Mouse (Mus musculus) kidney, embryonic 14.5 days (tissue): ENCODE measurements around the gene Fam196b. TPM values are rescaled to one million over a fixed set of nuclear protein-coding genes. Genes with fewer than 3 reads are reported as not detected.

Source experiments
- ATAC-seq: fragments of 200-750 bp; cut with Nextera tagmentation; 2 replicates; pipeline ENCODE4 v1.8.0; 2017; ENCODE audit warnings: moderate number of reproducible peaks, mild to moderate bottlenecking, moderate TSS enrichment, moderate library complexity; ENCODE audit not compliant: low FRiP score, low TSS enrichment
- H3K27ac ChIP-seq: fragments of 300-500 bp; sonication (generic); 2 replicates; pipeline ENCODE4 v1.5.1; 2014; ENCODE audit warnings: low read depth, mild to moderate bottlenecking, low read length, moderate library complexity, mixed read lengths
- H3K27me3 ChIP-seq: fragments of 300-500 bp; sonication (generic); 2 replicates; pipeline ENCODE4 v1.6.1; 2014; ENCODE audit warnings: mild to moderate bottlenecking, low read length; ENCODE audit not compliant: control insufficient read depth, insufficient read depth
- H3K36me3 ChIP-seq: fragments of 300-500 bp; sonication (generic); 2 replicates; pipeline ENCODE4 v1.6.1; 2014; ENCODE audit warnings: low read length, mixed read lengths; ENCODE audit not compliant: control insufficient read depth, insufficient read depth
- H3K4me1 ChIP-seq: fragments of 300-500 bp; sonication (generic); 2 replicates; pipeline ENCODE4 v1.6.1; 2014; ENCODE audit warnings: low read length, mixed read lengths; ENCODE audit not compliant: control insufficient read depth, insufficient read depth
- H3K4me2 ChIP-seq: fragments of 300-500 bp; sonication (generic); replicated peaks from 2 replicates; pipeline ENCODE4 v1.6.1; 2014; ENCODE audit warnings: low read depth, mild to moderate bottlenecking, low read length
- H3K4me3 ChIP-seq: fragments of 300-500 bp; sonication (generic); 2 replicates; pipeline ENCODE4 v1.5.1; 2014; ENCODE audit warnings: mild to moderate bottlenecking, low read length
- H3K9ac ChIP-seq: fragments of 300-500 bp; sonication (generic); 2 replicates; pipeline ENCODE4 v1.6.1; 2014; ENCODE audit warnings: low read depth, mild to moderate bottlenecking, low read length, moderate library complexity
- H3K9me3 ChIP-seq: fragments of 300-500 bp; sonication (generic); 2 replicates; pipeline ENCODE4 v1.6.1; 2016; ENCODE audit warnings: low read length; ENCODE audit not compliant: control insufficient read depth
- WGBS: fragments of 180-500 bp; shearing (Covaris S2); extraction: QIAGEN DNeasy Blood & Tissue Kit; methylation state at CpG from one replicate; pipeline ENCODE4 v1.1.7; 2014; 5-methylcytosine and 5-hydroxymethylcytosine counted together
- polyA plus RNA-seq: library from polyadenylated mRNA; unstranded; fragments of >200 nt; fragmentation: Nextera tagmentation; extraction: Ambion mirVana; gene quantifications from 2 replicates; pipeline ENCODE4 v1.2.1, GENCODE M21; 2014

The Fam196b gene
- polyA plus RNA-seq, 1 experiment from 2014 or later = 0.24 TPM

GRCm38 (mm10) chr11:34344310-34344709 is 29.7 kb downstream of the Fam196b start:
- no peak overlapping the region for H3K4me2 ChIP-seq
- WGBS = 48% methylated on average over 5 of the region's 5 CpGs
- H3K36me3 ChIP-seq = no peaks in the 10 kb centered on the region
- H3K27ac ChIP-seq = no peak overlapping the region
- H3K4me1 ChIP-seq = 0 out of 2 replicates have a peak, but pooled peaks cover 1% of the 10 kb centered on the region
- H3K9ac ChIP-seq = no peak overlapping the region
- H3K4me3 ChIP-seq = no peak overlapping the region
- H3K9me3 ChIP-seq = no peaks in the 10 kb centered on the region
- no peak for ATAC-seq
- no peaks in the 10 kb centered on the region for H3K27me3 ChIP-seq

GRCm38 (mm10) chr11:34348287-34348918 is 33.8 kb downstream of the Fam196b start:
- peaks cover 3% of the 10 kb centered on the region; the same call in 1 of the 2 replicates for H3K4me1 ChIP-seq
- no peaks in the 10 kb centered on the region for H3K9me3 ChIP-seq
- no peak overlapping the region for H3K9ac ChIP-seq
- no peak overlapping the region for H3K4me2 ChIP-seq
- no peaks in the 10 kb centered on the region for H3K36me3 ChIP-seq
- no peak for ATAC-seq
- H3K27me3 ChIP-seq = no peaks in the 10 kb centered on the region
- 79% methylated on average over 4 of the region's 4 CpGs for WGBS
- no peak overlapping the region for H3K27ac ChIP-seq
- no peak overlapping the region for H3K4me3 ChIP-seq

- peaks cover 3% of the 10 kb centered on the region; the same call in 1 of the 2 replicates for H3K4me1 ChIP-seq
- H3K36me3 ChIP-seq = no peaks in the 10 kb centered on the region
- no peaks in the 10 kb centered on the region for H3K27me3 ChIP-seq
- H3K27ac ChIP-seq = no peak overlapping the region
- ATAC-seq = peak; percentile 90
- H3K9me3 ChIP-seq = no peaks in the 10 kb centered on the region
- WGBS = 24% methylated on average over 10 of the region's 10 CpGs
- H3K4me2 ChIP-seq = no peak overlapping the region
- no peak overlapping the region for H3K9ac ChIP-seq
- H3K4me3 ChIP-seq = no peak overlapping the region
Measured at GRCm38 (mm10) chr11:34349453-34350056, 34.9 kb downstream of the Fam196b start.

GRCm38 (mm10) chr11:34355406-34355805 is 40.8 kb downstream of the Fam196b start:
- no peak overlapping the region for H3K4me3 ChIP-seq
- no peaks in the 10 kb centered on the region for H3K36me3 ChIP-seq
- no peak overlapping the region for H3K27ac ChIP-seq
- H3K9me3 ChIP-seq = no peaks in the 10 kb centered on the region
- no peaks in the 10 kb centered on the region for H3K4me1 ChIP-seq
- H3K4me2 ChIP-seq = no peak overlapping the region
- H3K9ac ChIP-seq = no peak overlapping the region
- peak; percentile 46; the same call in 1 of the 2 replicates for ATAC-seq
- WGBS = 52% methylated on average over 12 of the region's 12 CpGs
- H3K27me3 ChIP-seq = no peaks in the 10 kb centered on the region

- ATAC-seq = no peak
- H3K36me3 ChIP-seq = no peaks in the 10 kb centered on the region
- no peak overlapping the region for H3K4me3 ChIP-seq
- H3K9me3 ChIP-seq = no peaks in the 10 kb centered on the region
- no peaks in the 10 kb centered on the region for H3K27me3 ChIP-seq
- H3K9ac ChIP-seq = no peak overlapping the region
- no peak overlapping the region for H3K4me2 ChIP-seq
- 57% methylated on average over 2 of the region's 2 CpGs for WGBS
- no peaks in the 10 kb centered on the region for H3K4me1 ChIP-seq
- H3K27ac ChIP-seq = no peak overlapping the region
Measured at GRCm38 (mm10) chr11:34356109-34356508, 41.5 kb downstream of the Fam196b start.

- 91% methylated on average over 4 of the region's 4 CpGs for WGBS
- ATAC-seq = no peak
- Histone ChIP-seq H3K27ac (no peak overlapping the region), H3K9ac (no peak overlapping the region), H3K27me3 (no peaks in the 10 kb centered on the region), H3K9me3 (no peaks in the 10 kb centered on the region), H3K4me2 (no peak overlapping the region), H3K4me3 (no peak overlapping the region), H3K4me1 (no peaks in the 10 kb centered on the region), H3K36me3 (no peaks in the 10 kb centered on the region)
Measured at GRCm38 (mm10) chr11:34372224-34372623, 57.6 kb downstream of the Fam196b start.

GRCm38 (mm10) chr11:34375557-34375956 is 60.9 kb downstream of the Fam196b start:
- no peak overlapping the region for H3K4me2 ChIP-seq
- H3K4me3 ChIP-seq = no peak overlapping the region
- H3K27ac ChIP-seq = no peak overlapping the region
- no peaks in the 10 kb centered on the region for H3K36me3 ChIP-seq
- WGBS = 83% methylated on average over 1 of the region's 1 CpGs
- H3K9me3 ChIP-seq = no peaks in the 10 kb centered on the region
- H3K27me3 ChIP-seq = no peaks in the 10 kb centered on the region
- no peaks in the 10 kb centered on the region for H3K4me1 ChIP-seq
- H3K9ac ChIP-seq = no peak overlapping the region
- ATAC-seq = no peak

- Histone ChIP-seq H3K9ac (no peak overlapping the region), H3K9me3 (no peaks in the 10 kb centered on the region), H3K27me3 (no peaks in the 10 kb centered on the region), H3K36me3 (no peaks in the 10 kb centered on the region), H3K4me2 (no peak overlapping the region), H3K4me1 (no peaks in the 10 kb centered on the region), H3K4me3 (no peak overlapping the region), H3K27ac (no peak overlapping the region)
- ATAC-seq = no peak
- 67% methylated on average over 6 of the region's 6 CpGs for WGBS
Measured at GRCm38 (mm10) chr11:34377649-34378048, 63.0 kb downstream of the Fam196b start.

GRCm38 (mm10) chr11:34383501-34383900 is 68.9 kb downstream of the Fam196b start:
- no peak for ATAC-seq

More at GRCm38 (mm10) chr11:34383501-34383900, 68.9 kb downstream of the Fam196b start:
- Histone ChIP-seq H3K36me3 (no peaks in the 10 kb centered on the region), H3K9me3 (no peaks in the 10 kb centered on the region), H3K27me3 (no peaks in the 10 kb centered on the region), H3K4me1 (no peaks in the 10 kb centered on the region), H3K4me3 (no peak overlapping the region), H3K9ac (no peak overlapping the region), H3K27ac (no peak overlapping the region), H3K4me2 (no peak overlapping the region)
- 89% methylated on average over 3 of the region's 3 CpGs for WGBS
